Mouse (Mus musculus) myocyte (in vitro differentiated cells): ENCODE data around the gene Zfp612. TPM values are rescaled to one million over a fixed set of nuclear protein-coding genes. Genes with fewer than 3 reads are reported as not detected.

Experiments
- H3K27me3 ChIP-seq: one replicate; pipeline ENCODE4 v1.6.1; 2011; ENCODE audit not compliant: control insufficient read depth, insufficient read depth, insufficient read length
- H3K36me3 ChIP-seq: one replicate; pipeline ENCODE4 v1.6.1; 2011; ENCODE audit not compliant: control insufficient read depth, insufficient read depth
- H3K4me2 ChIP-seq: one replicate; pipeline ENCODE4 v1.6.1; 2011; ENCODE audit warnings: low read depth, control low read depth
- H3K4me3 ChIP-seq: one replicate; pipeline ENCODE4 v1.5.1; 2011; ENCODE audit warnings: mild to moderate bottlenecking, control low read depth, moderate library complexity
- H3K79me2 ChIP-seq: one replicate; pipeline ENCODE4 v1.6.1; 2011; ENCODE audit not compliant: control insufficient read depth, insufficient read depth
- H3ac ChIP-seq: one replicate; pipeline ENCODE4 v1.6.1; 2011; ENCODE audit not compliant: control insufficient read depth, insufficient read length
- CEBPB ChIP-seq: IDR thresholded peaks from 2 replicates; pipeline ENCODE4 v1.6.1; 2011; ENCODE audit warnings: mild to moderate bottlenecking, moderate library complexity; ENCODE audit not compliant: poor library complexity, insufficient read depth, severe bottlenecking
- E2F4 ChIP-seq: IDR thresholded peaks from one replicate; pipeline ENCODE4 v1.6.1; 2011; ENCODE audit warnings: mild to moderate bottlenecking, control low read depth, moderate library complexity; ENCODE audit not compliant: insufficient read depth
- MAX ChIP-seq: IDR thresholded peaks from one replicate; pipeline ENCODE4 v1.6.1; 2011; ENCODE audit warnings: low read depth, mild to moderate bottlenecking, control low read depth
- MYOD1 ChIP-seq, 3 experiments: IDR thresholded peaks; one replicate each; pipeline ENCODE4 v1.6.1; 2011; ENCODE audit warnings: control low read depth in 2 of 3, low read depth in 2 of 3, mild to moderate bottlenecking in 2 of 3, moderate library complexity in 1 of 3; ENCODE audit not compliant: insufficient read length in 2 of 3, control insufficient read depth in 1 of 3
- MYOG ChIP-seq, 3 experiments: IDR thresholded peaks; one replicate each; pipeline ENCODE4 v1.6.1; 2011; ENCODE audit warnings: control low read depth in 2 of 3, low read depth in 2 of 3, mild to moderate bottlenecking in 2 of 3; ENCODE audit not compliant: insufficient read length in 2 of 3, control insufficient read depth in 1 of 3, insufficient read depth in 1 of 3
- POLR2A ChIP-seq: IDR thresholded peaks from one replicate; pipeline ENCODE4 v1.6.1; 2011; ENCODE audit warnings: low read depth, mild to moderate bottlenecking, control low read depth, moderate library complexity; ENCODE audit not compliant: insufficient read length
- POLR2AphosphoS2 ChIP-seq: IDR thresholded peaks from one replicate; pipeline ENCODE4 v1.6.1; 2011; ENCODE audit warnings: low read depth, control low read depth; ENCODE audit not compliant: insufficient read length
- REST ChIP-seq: IDR thresholded peaks from one replicate; pipeline ENCODE4 v1.6.1; 2011; ENCODE audit warnings: mild to moderate bottlenecking, control low read depth, moderate library complexity; ENCODE audit not compliant: insufficient read depth, insufficient read length
- SRF ChIP-seq: IDR thresholded peaks from one replicate; pipeline ENCODE4 v1.6.1; 2011; ENCODE audit warnings: low read depth; ENCODE audit not compliant: control insufficient read depth, insufficient read length
- TCF12 ChIP-seq: IDR thresholded peaks from one replicate; pipeline ENCODE4 v1.6.1; 2011; ENCODE audit warnings: mild to moderate bottlenecking, control low read depth; ENCODE audit not compliant: poor library complexity, insufficient read depth, severe bottlenecking
- TCF3 ChIP-seq: IDR thresholded peaks from one replicate; pipeline ENCODE4 v1.6.1; 2011; ENCODE audit warnings: low read depth, control low read depth; ENCODE audit not compliant: insufficient read length
- USF1 ChIP-seq: IDR thresholded peaks from one replicate; pipeline ENCODE4 v1.6.1; 2011; ENCODE audit warnings: low read depth, mild to moderate bottlenecking, control low read depth, moderate library complexity
- polyA plus RNA-seq: library from polyadenylated mRNA; unstranded; fragments of >200 nt; fragmentation: generic; extraction: Trizol; gene quantifications from one replicate; pipeline ENCODE4 v1.2.1, GENCODE M21; 2012; ENCODE audit warnings: missing spikeins

The Zfp612 gene
- polyA plus RNA-seq, 1 experiment = not detected

DNA sequence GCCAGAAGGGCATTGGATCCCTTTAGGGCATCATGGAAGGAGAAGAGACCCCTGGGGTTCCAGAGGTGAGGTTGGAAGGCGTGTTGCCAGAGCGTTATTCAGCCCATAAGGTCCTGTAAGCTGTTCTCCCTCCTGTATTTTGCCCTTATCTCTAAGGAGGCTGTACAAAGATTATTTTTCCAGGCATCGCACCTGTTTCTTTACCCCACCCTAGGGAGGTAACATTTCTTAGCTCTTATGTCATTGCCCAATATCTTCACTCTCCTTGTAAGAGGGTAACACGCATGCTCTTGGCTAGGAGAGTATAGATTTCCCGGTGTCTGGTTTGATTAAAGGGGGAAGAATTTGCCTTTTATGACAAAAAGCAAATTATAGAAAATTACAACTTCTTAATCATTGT, 39.9 kb upstream of the Zfp612 start, which contains the start of gene Chst4:
Gene Chst4 (minus strand): TSS at position 82 of the 400 bp plus-strand sequence.
- Histone ChIP-seq H3K4me3 (no peak within 1 kb of the TSS), H3K36me3 (no peaks in the 10 kb centered on the region), H3K79me2 (no peaks in the 10 kb centered on the region), H3ac (no peak within 1 kb of the TSS), H3K27me3 (peaks cover 18% of the 10 kb centered on the region), H3K4me2 (no peak within 1 kb of the TSS)
- no peak for TF ChIP-seq MAX
- no peak for TF ChIP-seq CEBPB
- no peak for TF ChIP-seq MYOD1 (IDR thresholded peaks at IDR 0.05; ENCODE audit: control insufficient read depth in 1 of 3, insufficient read length in 2 of 3, low read depth in 2 of 3)
- no peak for TF ChIP-seq TCF12
- TF ChIP-seq MYOG (IDR thresholded peaks at IDR 0.05; ENCODE audit: control insufficient read depth in 1 of 3, insufficient read depth in 1 of 3, insufficient read length in 2 of 3, low read depth in 2 of 3) = no peak
- no peak for TF ChIP-seq POLR2AphosphoS2
- TF ChIP-seq USF1 = no peak
- no peak for TF ChIP-seq REST
- TF ChIP-seq POLR2A = no peak
- no peak for TF ChIP-seq E2F4
- no peak for TF ChIP-seq SRF
- no peak for TF ChIP-seq TCF3

DNA sequence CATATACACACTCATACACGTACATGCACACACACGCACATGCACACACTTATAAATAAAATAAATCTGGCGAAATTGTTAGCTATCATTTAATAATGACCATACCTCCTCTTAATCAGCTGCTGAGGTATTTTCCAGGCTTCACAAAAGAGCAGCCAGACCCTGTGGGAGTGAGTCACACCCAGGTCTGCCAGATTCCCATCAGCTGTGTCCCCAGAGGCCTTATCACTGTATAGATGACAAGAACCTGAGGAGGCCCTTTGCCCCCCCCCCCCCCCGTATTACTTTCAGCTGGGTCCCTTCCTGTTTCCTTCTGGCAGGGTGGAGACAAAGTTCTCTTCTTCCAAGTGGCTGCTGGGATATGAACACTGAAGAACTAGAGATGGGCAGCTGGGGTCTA, 39.0 kb upstream of the Zfp612 start:
- H3K79me2 ChIP-seq = no peaks in the 10 kb centered on the region
- H3K4me2 ChIP-seq = no peak overlapping the region
- H3K36me3 ChIP-seq = no peaks in the 10 kb centered on the region
- no peak for TF ChIP-seq POLR2A
- no peak for TF ChIP-seq SRF
- no peak for TF ChIP-seq USF1
- TF ChIP-seq MYOD1 (IDR thresholded peaks at IDR 0.05; ENCODE audit: control insufficient read depth in 1 of 3, insufficient read length in 2 of 3, low read depth in 2 of 3) = no peak
- TF ChIP-seq REST = no peak
- TF ChIP-seq E2F4 = no peak
- no peak for TF ChIP-seq TCF12
- no peak for TF ChIP-seq MAX
- TF ChIP-seq CEBPB = no peak
- no peak for TF ChIP-seq TCF3
- TF ChIP-seq MYOG (IDR thresholded peaks at IDR 0.05; ENCODE audit: control insufficient read depth in 1 of 3, insufficient read depth in 1 of 3, insufficient read length in 2 of 3, low read depth in 2 of 3) = no peak
- no peak for TF ChIP-seq POLR2AphosphoS2
- no peak overlapping the region for H3K4me3 ChIP-seq
- no peak overlapping the region for H3ac ChIP-seq
- peaks cover 9% of the 10 kb centered on the region for H3K27me3 ChIP-seq

DNA sequence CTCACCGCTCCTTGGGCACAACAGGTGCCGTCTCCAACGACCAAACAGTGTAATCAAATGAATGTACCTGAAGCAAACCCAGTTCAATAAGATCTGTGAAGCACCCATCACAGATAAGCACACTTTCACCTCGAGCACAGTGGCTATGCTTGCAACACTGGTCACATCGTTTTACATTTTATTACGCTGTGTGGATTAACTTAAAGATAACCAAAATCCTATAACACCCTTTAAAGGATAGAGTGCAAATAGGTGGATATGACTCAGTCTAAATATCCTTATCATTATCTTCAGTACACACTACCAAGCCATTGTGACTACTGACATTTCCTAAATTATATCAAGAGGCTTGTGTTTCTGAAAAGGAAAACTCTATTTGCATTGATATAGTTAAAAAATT, 28.3 kb upstream of the Zfp612 start:
- Histone ChIP-seq H3K36me3 (no peaks in the 10 kb centered on the region), H3K79me2 (no peaks in the 10 kb centered on the region), H3ac (no peak overlapping the region), H3K4me2 (no peak overlapping the region), H3K27me3 (peaks cover 15% of the 10 kb centered on the region), H3K4me3 (no peak overlapping the region)
- TF ChIP-seq MYOD1 (IDR thresholded peaks at IDR 0.05; ENCODE audit: control insufficient read depth in 1 of 3, insufficient read length in 2 of 3, low read depth in 2 of 3) (no peak), CEBPB (no peak), TCF3 (no peak), POLR2A (no peak), REST (no peak), USF1 (no peak), MYOG (IDR thresholded peaks at IDR 0.05; ENCODE audit: control insufficient read depth in 1 of 3, insufficient read depth in 1 of 3, insufficient read length in 2 of 3, low read depth in 2 of 3) (no peak), TCF12 (no peak), E2F4 (no peak), SRF (no peak), MAX (no peak), POLR2AphosphoS2 (no peak)

DNA sequence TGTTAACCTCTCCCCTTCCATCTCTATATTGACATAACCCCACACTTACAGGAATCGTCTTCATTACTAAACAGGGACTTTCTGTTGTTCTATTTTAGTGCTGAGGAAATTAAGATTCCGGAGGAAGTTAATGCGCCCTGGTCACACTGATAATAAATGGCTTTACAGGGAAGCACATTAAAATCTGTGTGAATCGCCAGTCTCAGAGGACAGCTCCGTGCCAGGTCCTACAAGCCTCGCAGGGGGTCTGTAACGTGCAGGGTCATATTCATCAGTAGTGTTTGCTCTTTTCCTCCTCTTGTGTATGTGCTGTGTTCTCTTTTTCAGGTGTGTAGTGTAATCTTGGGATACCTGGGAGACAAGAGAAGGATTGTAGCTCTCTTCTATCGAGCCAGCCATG, 21.3 kb upstream of the Zfp612 start:
- TF ChIP-seq MYOG (IDR thresholded peaks at IDR 0.05; ENCODE audit: control insufficient read depth in 1 of 3, insufficient read depth in 1 of 3, insufficient read length in 2 of 3, low read depth in 2 of 3) (no peak), TCF12 (no peak), MYOD1 (IDR thresholded peaks at IDR 0.05; ENCODE audit: control insufficient read depth in 1 of 3, insufficient read length in 2 of 3, low read depth in 2 of 3) (no peak), USF1 (no peak), SRF (no peak), TCF3 (no peak), REST (no peak), POLR2AphosphoS2 (no peak), E2F4 (no peak), CEBPB (no peak), POLR2A (no peak), MAX (no peak)
- no peak overlapping the region for H3ac ChIP-seq

DNA sequence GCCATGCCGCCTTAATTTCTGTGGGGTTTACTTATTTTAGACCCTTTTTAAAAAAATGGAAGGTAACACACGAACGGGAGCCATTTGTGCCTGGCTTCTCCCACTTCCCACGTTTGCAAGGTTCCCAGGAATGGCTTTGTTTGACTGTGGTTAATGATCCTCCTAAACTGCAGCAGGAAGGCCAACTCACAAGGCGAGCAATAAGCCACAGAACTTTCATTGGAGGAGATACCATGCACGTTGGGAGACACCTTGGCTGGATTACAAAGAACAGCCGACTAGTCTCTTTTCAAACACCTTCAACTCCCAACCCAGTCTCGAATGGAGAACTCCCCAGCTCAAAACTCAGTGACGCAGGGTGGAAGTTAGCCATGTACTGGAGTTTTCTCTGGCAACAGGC, 15.4 kb upstream of the Zfp612 start:
- Histone ChIP-seq H3K27me3 (no peaks in the 10 kb centered on the region), H3K36me3 (no peaks in the 10 kb centered on the region), H3K4me3 (no peak overlapping the region), H3K79me2 (no peaks in the 10 kb centered on the region), H3ac (no peak overlapping the region), H3K4me2 (no peak overlapping the region)
- TF ChIP-seq MYOG (IDR thresholded peaks at IDR 0.05; ENCODE audit: control insufficient read depth in 1 of 3, insufficient read depth in 1 of 3, insufficient read length in 2 of 3, low read depth in 2 of 3) (no peak), USF1 (no peak), E2F4 (no peak), SRF (no peak), MAX (no peak), CEBPB (no peak), POLR2A (no peak), TCF12 (no peak)

More for the DNA sequence above, 21.3 kb upstream of the Zfp612 start:
- H3K79me2 ChIP-seq = no peaks in the 10 kb centered on the region
- no peak overlapping the region for H3K4me2 ChIP-seq
- peaks cover 13% of the 10 kb centered on the region for H3K27me3 ChIP-seq
- no peak overlapping the region for H3K4me3 ChIP-seq
- H3K36me3 ChIP-seq = no peaks in the 10 kb centered on the region
